10 mouse cellular contexts compared by ENCODE assay signal in genomic region chr2:49927362-49927761, GRCm38 (mm10).
"Had no signal": no experiment of that assay in that cellular context is flagged by ENCODE, and none has a peak within 500 bp of the region (broad histone marks: within the 10 kb centered on the region; RNA-seq: fewer than 3 reads in every experiment).

No protein-coding gene starts in this region.

- ATAC-seq: midbrain, embryonic 13.5 days; midbrain, embryonic 15.5 days had no signal

- DNase-seq: lung, adult 18-20 months; lung, embryonic 14.5 days; lung, postnatal 14 days; lung, postnatal 36 days; right cerebral cortex, postnatal 14 days; thymus, adult 2 months; thymus, postnatal 25 days; thymus, postnatal 4 days had no signal
